Comparison of ENCODE assay signal across 20 mouse cellular contexts in genomic region chr9:15533336-15534070, GRCm38 (mm10). TPM values are rescaled to one million over a fixed set of nuclear protein-coding genes. Genes with fewer than 3 reads are reported as not detected.
DNase-seq lines count a peak whose midpoint lies in the region; ATAC-seq and TF ChIP-seq lines count a peak whose summit lies in the region.
"Had no signal": no experiment of that assay in that cellular context is flagged by ENCODE, and none has a peak within 500 bp of the region (broad histone marks: within the 10 kb centered on the region; RNA-seq: fewer than 3 reads in every experiment).

No protein-coding gene starts in this region.

- no peak overlapping the region for H3K27ac ChIP-seq in hindbrain, embryonic 16.5 days (ENCODE audit: low read depth, low read length)
- H3K27ac ChIP-seq in hindbrain, embryonic 14.5 days: no peak overlapping the region
- no peak overlapping the region for H3K27ac ChIP-seq in midbrain, embryonic 15.5 days
- H3K27ac ChIP-seq in left cerebral cortex, adult 2 months: no peak overlapping the region
- H3K27ac ChIP-seq: hindbrain, embryonic 15.5 days; kidney, postnatal 0 days; limb, embryonic 15.5 days had no signal

- H3K9me3 ChIP-seq in hindbrain, embryonic 16.5 days (ENCODE audit: control insufficient read depth, low read length): no peaks in the 10 kb centered on the region
- H3K9me3 ChIP-seq in hindbrain, embryonic 14.5 days (ENCODE audit: control insufficient read depth, low read length): no peaks in the 10 kb centered on the region
- H3K9me3 ChIP-seq in midbrain, embryonic 15.5 days: no peaks in the 10 kb centered on the region
- H3K9me3 ChIP-seq: hindbrain, embryonic 15.5 days; limb, embryonic 15.5 days had no signal

- ATAC-seq in hindbrain, embryonic 16.5 days: 0 out of 2 replicates have a peak, but pooled peaks have one; percentile 31
- ATAC-seq in hindbrain, embryonic 14.5 days (ENCODE audit: low FRiP score): no peak
- ATAC-seq in midbrain, embryonic 15.5 days (replicated peaks): no peak

- H3K27me3 ChIP-seq in hindbrain, embryonic 16.5 days (replicated peaks; ENCODE audit: control insufficient read depth, insufficient read depth, low read length): no peaks in the 10 kb centered on the region
- no peaks in the 10 kb centered on the region for H3K27me3 ChIP-seq in hindbrain, embryonic 14.5 days (ENCODE audit: control insufficient read depth, insufficient read depth, low read length)
- no peaks in the 10 kb centered on the region for H3K27me3 ChIP-seq in midbrain, embryonic 15.5 days (replicated peaks)
- H3K27me3 ChIP-seq: hindbrain, embryonic 15.5 days; limb, embryonic 15.5 days had no signal

- H3K9ac ChIP-seq in hindbrain, embryonic 16.5 days (ENCODE audit: low read depth, low read length): no peak overlapping the region
- no peak overlapping the region for H3K9ac ChIP-seq in hindbrain, embryonic 14.5 days
- H3K9ac ChIP-seq in midbrain, embryonic 15.5 days: no peak overlapping the region
- H3K9ac ChIP-seq: hindbrain, embryonic 15.5 days; limb, embryonic 15.5 days had no signal

- H3K4me2 ChIP-seq in hindbrain, embryonic 16.5 days (ENCODE audit: low read length): no peak overlapping the region
- no peak overlapping the region for H3K4me2 ChIP-seq in hindbrain, embryonic 14.5 days (replicated peaks)
- no peak overlapping the region for H3K4me2 ChIP-seq in midbrain, embryonic 15.5 days
- H3K4me2 ChIP-seq: hindbrain, embryonic 15.5 days; limb, embryonic 15.5 days had no signal

- intact Hi-C loops in left cerebral cortex, adult 2 months (cut with DNase I): no loop called here

- WGBS in hindbrain, embryonic 16.5 days: 53% methylated on average over 11 of the region's 11 CpGs
- 63% methylated on average over 11 of the region's 11 CpGs for WGBS in hindbrain, embryonic 14.5 days
- 73% methylated on average over 11 of the region's 11 CpGs for WGBS in midbrain, embryonic 15.5 days

- H3K4me3 ChIP-seq in hindbrain, embryonic 16.5 days (ENCODE audit: low read length): no peak overlapping the region
- H3K4me3 ChIP-seq in hindbrain, embryonic 14.5 days (replicated peaks; ENCODE audit: low read length): no peak overlapping the region
- H3K4me3 ChIP-seq in midbrain, embryonic 15.5 days: no peak overlapping the region
- no peak overlapping the region for H3K4me3 ChIP-seq in left cerebral cortex, adult 2 months
- H3K4me3 ChIP-seq: hindbrain, embryonic 15.5 days; limb, embryonic 15.5 days had no signal

- peaks cover 5% of the 10 kb centered on the region for H3K4me1 ChIP-seq in hindbrain, embryonic 16.5 days (ENCODE audit: control insufficient read depth, insufficient read depth, low read depth, low read length)
- H3K4me1 ChIP-seq in hindbrain, embryonic 14.5 days (replicated peaks; ENCODE audit: control insufficient read depth, insufficient read depth, low read length): peaks cover 11% of the 10 kb centered on the region; the same call in 1 of the 2 replicates
- H3K4me1 ChIP-seq in midbrain, embryonic 15.5 days: peaks cover 10% of the 10 kb centered on the region

- DNase-seq in hindbrain, embryonic 14.5 days (ENCODE audit: low spot score): no peak
- DNase-seq in CD4-positive helper T cell, adult 2 months (ENCODE audit: low read depth, low spot score): peak; percentile 57
- DNase-seq in c-Kit-positive CD71-negative TER-119-negative erythroid progenitor cells, embryonic 14.5 days (ENCODE audit: low read depth): peak; percentile 8
- DNase-seq in thymus, postnatal 10 days (ENCODE audit: low spot score in 2 of 2): peak; percentile 28 to 35
- DNase-seq in cerebellum, adult 18-20 months: no peak
- DNase-seq in left cerebral cortex, adult 2 months (ENCODE audit: extremely low spot score in 1 of 2, low spot score in 2 of 2): no peak
- DNase-seq: adrenal gland, postnatal 14 days; cerebellum, adult 11-12 months; cerebellum, postnatal 36 days; heart, postnatal 10 days; kidney, adult 11 months; layer of hippocampus, postnatal 36 days; lung, postnatal 10 days; midbrain, embryonic 14.5 days had no signal

- TF ChIP-seq CTCF in left cerebral cortex, adult 2 months (IDR thresholded peaks at IDR 0.05): no peak

- H3K36me3 ChIP-seq in hindbrain, embryonic 16.5 days (ENCODE audit: control insufficient read depth, insufficient read depth, low read length): no peaks in the 10 kb centered on the region
- no peaks in the 10 kb centered on the region for H3K36me3 ChIP-seq in hindbrain, embryonic 14.5 days (replicated peaks; ENCODE audit: control insufficient read depth, insufficient read depth)
- no peaks in the 10 kb centered on the region for H3K36me3 ChIP-seq in midbrain, embryonic 15.5 days (replicated peaks)
- H3K36me3 ChIP-seq: hindbrain, embryonic 15.5 days; limb, embryonic 15.5 days had no signal

RNA-seq across cellular contexts. Expression of gene Smco4, which starts 40.3 kb away (rescaled TPM):
- polyA plus RNA-seq in hindbrain, embryonic 16.5 days (2015; fragmentation: Nextera tagmentation; extraction: Ambion mirVana): 0.84 and 0.86 TPM in 2 replicates
- polyA plus RNA-seq in hindbrain, embryonic 14.5 days (2014; fragmentation: Nextera tagmentation; extraction: Ambion mirVana): 1.1 and 2.2 TPM in 2 replicates
- polyA plus RNA-seq in midbrain, embryonic 15.5 days (2015; fragmentation: Nextera tagmentation; extraction: Ambion mirVana): 0.29 and 0.49 TPM in 2 replicates
- total RNA-seq in left cerebral cortex, adult 2 months (2021): 1 to 10 TPM; 3.0 to 4.4 TPM
- total RNA-seq: MEL had no signal

Comparison
In these comparisons a context has a peak if more than half of its experiments do, and no peak if none do; other contexts are left out.
1. DNase-seq: peak in CD4-positive helper T cell, adult 2 months (single experiment), c-Kit-positive CD71-negative TER-119-negative erythroid progenitor cells, embryonic 14.5 days (single experiment) and thymus, postnatal 10 days (2 of 2); none in hindbrain, embryonic 14.5 days (single experiment), cerebellum, adult 18-20 months (0 of 2) and left cerebral cortex, adult 2 months (0 of 2).